Mouse (Mus musculus) spleen, adult 2 months (tissue): ENCODE data around the gene Gna12. TPM values are rescaled to one million over a fixed set of nuclear protein-coding genes. Genes with fewer than 3 reads are reported as not detected.

ENCODE experiments used
- DNase-seq, 2 experiments: peaks; one replicate each; pipeline versions ENCODE4 v3.0.0 to v3.0.0-alpha.2; 2012 to 2021; ENCODE audit warnings: low spot score in 2 of 2, low read depth in 1 of 2
- H3K27ac ChIP-seq: fragments of 200-500 bp; 2 replicates; pipeline ENCODE4 v1.5.1; 2012; ENCODE audit warnings: low read length, inconsistent platforms; ENCODE audit not compliant: insufficient read depth
- H3K27me3 ChIP-seq: fragments of 200-500 bp; 2 replicates; pipeline ENCODE4 v1.6.1; 2012; ENCODE audit warnings: mild to moderate bottlenecking, moderate library complexity, low read length, inconsistent platforms; ENCODE audit not compliant: control insufficient read depth, insufficient read depth
- H3K36me3 ChIP-seq: fragments of 200-500 bp; 2 replicates; pipeline ENCODE4 v1.6.1; 2012; ENCODE audit warnings: mild to moderate bottlenecking, low read length, inconsistent platforms; ENCODE audit not compliant: control insufficient read depth, insufficient read depth
- H3K4me1 ChIP-seq: fragments of 200-500 bp; 2 replicates; pipeline ENCODE4 v1.6.1; 2011; ENCODE audit warnings: inconsistent platforms; ENCODE audit not compliant: control insufficient read depth, insufficient read depth, insufficient read length
- H3K4me3 ChIP-seq: fragments of 200-500 bp; 2 replicates; pipeline ENCODE4 v1.5.1; 2011; ENCODE audit warnings: mild to moderate bottlenecking, inconsistent platforms; ENCODE audit not compliant: insufficient read depth, insufficient read length; ENCODE audit errors: extremely low read depth
- CTCF ChIP-seq: fragments of 200-500 bp; IDR thresholded peaks from 2 replicates; pipeline ENCODE4 v1.5.1; 2011; ENCODE audit warnings: mild to moderate bottlenecking, inconsistent platforms; ENCODE audit not compliant: insufficient read depth, insufficient read length, insufficient replicate concordance; ENCODE audit errors: extremely low read depth
- POLR2A ChIP-seq: fragments of 200-500 bp; IDR thresholded peaks from 2 replicates; pipeline ENCODE4 v1.6.1; 2011; ENCODE audit warnings: low read depth, low read length, inconsistent platforms
- WGBS: fragments of 180-500 bp; shearing (Covaris S2); methylation state at CpG from one replicate; pipeline ENCODE4 v1.1.7; 2018; 5-methylcytosine and 5-hydroxymethylcytosine counted together
- polyA plus RNA-seq: library from polyadenylated mRNA; depleted of rRNA; stranded (reverse); fragments of >200 nt; gene quantifications from 2 replicates; pipeline ENCODE4 v1.2.3, GENCODE M21; 2012; rRNA removed

The Gna12 gene
- polyA plus RNA-seq, 1 experiment: 66.8 TPM

DNA sequence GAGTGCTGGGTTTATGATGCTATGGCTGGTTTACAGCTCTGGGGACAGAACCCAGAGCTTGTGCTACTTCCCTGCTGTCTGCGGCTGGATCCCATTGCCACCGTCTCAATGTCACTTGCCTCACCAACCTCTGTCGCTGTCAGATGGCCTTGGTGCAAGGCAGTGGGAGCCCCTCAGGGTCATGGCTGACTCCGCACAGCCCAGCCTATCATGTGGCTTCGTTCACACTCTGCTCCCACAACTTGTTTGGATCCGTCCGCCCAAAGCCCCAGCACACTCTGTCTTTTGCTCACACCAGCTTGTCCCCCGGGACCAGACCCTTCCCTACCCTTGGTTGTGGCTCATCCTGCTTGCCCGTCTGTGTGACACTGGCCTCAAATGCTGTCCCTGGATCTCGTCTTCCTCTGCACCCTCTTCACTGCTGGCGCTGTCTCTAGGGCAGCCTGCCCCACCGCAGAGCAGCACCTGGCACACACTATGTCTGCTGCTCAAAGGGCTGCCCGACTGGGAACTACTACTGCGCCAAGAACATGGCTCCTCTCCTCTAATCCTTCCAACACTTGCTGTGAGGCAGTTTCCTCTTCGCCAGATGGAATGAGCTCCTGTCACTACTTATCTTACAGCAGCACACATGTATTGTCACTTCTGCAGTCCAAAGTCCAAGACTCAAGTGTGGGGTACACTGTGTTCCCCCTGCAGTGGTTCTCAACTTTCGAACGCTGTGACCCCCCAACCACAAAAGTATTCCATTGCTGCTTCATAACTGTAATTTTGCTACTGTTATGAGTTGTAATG lies 103.1 kb downstream of the Gna12 start:
- H3K36me3 ChIP-seq: no peaks in the 10 kb centered on the region
- TF ChIP-seq CTCF: no peak
- no peak for TF ChIP-seq POLR2A
- DNase-seq: no peak
- WGBS: 85% methylated on average over 17 of the region's 17 CpGs
- no peak overlapping the region for H3K4me3 ChIP-seq
- no peak overlapping the region for H3K27ac ChIP-seq
- H3K27me3 ChIP-seq: no peaks in the 10 kb centered on the region
- H3K4me1 ChIP-seq: peaks cover 10% of the 10 kb centered on the region; the same call in 1 of the 2 replicates

DNA sequence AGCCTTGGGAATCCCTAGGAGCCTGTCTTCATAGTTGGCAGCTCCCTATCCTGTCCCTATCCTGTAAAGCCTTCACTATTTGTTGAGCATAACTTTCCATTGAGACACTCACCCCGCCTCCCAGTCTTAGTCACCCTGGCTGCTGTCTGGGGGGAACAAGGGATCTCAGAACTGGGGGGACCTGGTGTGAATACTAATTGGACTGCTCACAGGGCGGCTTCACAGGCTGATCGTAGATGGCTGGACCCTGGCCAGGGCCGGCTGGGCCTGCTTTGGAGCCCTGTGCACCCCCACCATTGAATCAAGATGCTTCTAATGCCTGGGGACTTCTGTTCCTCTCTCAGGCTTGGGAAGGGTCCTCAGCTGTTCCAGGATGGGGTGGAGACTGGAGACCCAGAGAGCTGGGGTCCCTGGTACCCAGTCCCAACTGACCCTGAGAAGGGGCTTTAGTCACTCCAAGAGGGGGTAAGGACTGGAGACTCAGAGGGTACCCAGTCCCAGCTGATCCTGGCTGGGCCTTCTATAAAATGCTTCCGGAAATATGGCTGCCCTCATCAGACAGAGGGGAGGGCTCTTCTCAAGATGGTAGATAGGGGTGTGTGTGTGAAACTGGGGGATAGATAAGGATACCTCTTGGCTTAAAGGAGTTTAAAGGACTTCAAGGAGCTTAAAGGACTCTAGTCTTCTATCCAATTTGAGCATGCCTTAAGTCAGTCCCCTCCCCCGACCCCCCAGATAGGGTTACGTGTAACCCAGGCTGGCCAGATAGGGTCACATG lies 104.0 kb downstream of the Gna12 start:
- WGBS: 90% methylated on average over 7 of the region's 7 CpGs

DNA sequence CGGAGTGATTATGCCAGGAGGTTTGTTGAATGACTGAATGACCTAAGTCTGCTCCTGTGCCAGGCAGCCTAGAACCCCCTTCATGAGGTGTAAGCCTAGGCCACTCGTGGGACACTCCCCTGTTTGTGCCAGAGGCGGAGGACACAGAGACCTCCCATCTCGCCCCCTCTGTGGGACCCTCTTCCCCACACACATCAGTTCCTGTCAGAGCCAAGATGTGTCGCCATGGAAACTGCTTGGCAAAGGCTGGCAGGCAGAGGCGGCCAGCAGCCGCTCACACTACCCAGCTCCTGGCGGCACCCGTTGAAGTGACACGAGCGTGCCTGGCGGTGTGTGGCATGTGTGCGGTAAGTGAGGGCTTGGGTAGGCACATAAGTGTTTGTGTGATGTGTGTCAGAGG lies 106.4 kb downstream of the Gna12 start, which contains the start of gene Amz1:
TSS of gene Amz1 (plus strand) at position 306 of the 400 bp plus-strand sequence.
- 76% methylated on average over 13 of the region's 13 CpGs for WGBS
- Histone ChIP-seq H3K27me3 (no peaks in the 10 kb centered on the region), H3K4me1 (no peaks in the 10 kb centered on the region), H3K27ac (no peak within 1 kb of the TSS), H3K4me3 (no peak within 1 kb of the TSS), H3K36me3 (peaks cover 5% of the 10 kb centered on the region)
- DNase-seq: no peak
- TF ChIP-seq POLR2A: no peak
- no peak for TF ChIP-seq CTCF

More for the DNA sequence above, 104.0 kb downstream of the Gna12 start:
- TF ChIP-seq POLR2A: no peak
- TF ChIP-seq CTCF: no peak
- H3K4me3 ChIP-seq: no peak overlapping the region
- no peak overlapping the region for H3K27ac ChIP-seq
- H3K36me3 ChIP-seq: no peaks in the 10 kb centered on the region
- no peak for DNase-seq
- H3K4me1 ChIP-seq: peaks cover 6% of the 10 kb centered on the region; the same call in 1 of the 2 replicates
- H3K27me3 ChIP-seq: no peaks in the 10 kb centered on the region

DNA sequence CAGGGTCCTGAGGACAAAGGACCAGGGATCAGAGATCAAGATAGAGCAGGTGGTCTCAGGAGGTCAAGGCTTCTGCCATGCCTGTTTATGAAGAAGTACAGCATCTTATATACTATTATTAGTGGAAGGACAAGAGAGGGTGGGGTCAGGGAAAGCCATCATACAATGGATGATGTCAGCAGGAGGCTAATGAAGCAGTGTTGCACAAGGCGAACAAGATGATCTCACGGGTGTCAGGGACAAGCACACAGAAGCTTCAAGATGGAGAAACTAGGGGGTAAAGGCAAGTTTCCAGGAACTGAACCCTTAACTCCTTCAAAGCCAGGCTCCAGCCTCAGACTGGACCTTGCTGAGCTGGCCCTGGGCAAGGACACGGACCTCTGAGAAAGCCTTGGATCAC lies 108.1 kb downstream of the Gna12 start:
- H3K4me1 ChIP-seq: no peaks in the 10 kb centered on the region

DNA sequence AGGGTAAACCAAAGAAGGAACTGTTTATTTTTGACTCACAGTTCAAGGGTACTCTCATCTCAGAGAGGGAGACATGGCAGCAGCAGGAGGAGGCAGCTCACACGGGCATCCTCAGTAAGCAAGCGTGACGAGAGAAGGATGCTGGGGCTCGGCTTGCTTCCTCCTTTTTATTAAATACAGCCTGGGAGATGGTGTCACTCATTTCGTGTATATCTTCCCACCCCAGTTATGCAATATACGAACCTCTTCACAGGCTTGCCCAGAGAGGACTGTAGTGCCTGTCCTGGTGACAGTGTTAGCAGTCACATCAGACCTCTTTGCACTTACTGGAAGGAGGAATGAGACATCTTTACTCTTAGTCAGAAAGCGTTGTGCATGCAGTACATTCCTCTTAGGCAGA lies 109.5 kb downstream of the Gna12 start:
- no peak for DNase-seq
- 59% methylated on average over 7 of the region's 7 CpGs for WGBS
- Histone ChIP-seq H3K4me3 (no peak overlapping the region), H3K27me3 (no peaks in the 10 kb centered on the region), H3K27ac (no peak overlapping the region), H3K36me3 (peaks cover 31% of the 10 kb centered on the region), H3K4me1 (no peaks in the 10 kb centered on the region)
- TF ChIP-seq POLR2A: no peak
- no peak for TF ChIP-seq CTCF

More for the DNA sequence above, 108.1 kb downstream of the Gna12 start:
- no peaks in the 10 kb centered on the region for H3K27me3 ChIP-seq
- WGBS: 84% methylated on average over 3 of the region's 3 CpGs
- no peak for DNase-seq
- H3K27ac ChIP-seq: no peak overlapping the region
- no peak for TF ChIP-seq CTCF
- no peak for TF ChIP-seq POLR2A
- H3K36me3 ChIP-seq: peaks cover 21% of the 10 kb centered on the region
- H3K4me3 ChIP-seq: no peak overlapping the region

DNA sequence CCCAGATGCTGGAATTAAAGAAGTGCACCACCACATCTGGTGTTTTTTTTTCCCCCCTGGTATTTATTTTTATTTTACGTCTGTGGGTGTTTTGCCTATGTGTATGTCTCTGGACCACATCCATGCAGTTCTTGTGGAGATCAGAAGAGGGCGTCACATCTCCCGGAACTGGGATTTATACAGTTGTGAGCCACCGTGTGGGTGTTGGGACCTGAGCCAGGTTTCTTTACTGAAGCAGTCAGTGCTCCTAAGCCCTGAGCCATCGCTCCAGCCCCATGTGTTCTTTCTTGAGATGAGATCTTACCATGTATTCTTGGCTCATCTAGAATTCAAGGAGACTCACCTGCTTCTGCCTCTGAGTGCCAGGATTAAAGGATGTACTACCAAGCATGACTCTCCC lies 119.2 kb downstream of the Gna12 start:
- Histone ChIP-seq H3K27ac (no peak overlapping the region), H3K27me3 (no peaks in the 10 kb centered on the region), H3K4me3 (no peak overlapping the region), H3K36me3 (peaks cover 50% of the 10 kb centered on the region), H3K4me1 (no peaks in the 10 kb centered on the region)
- WGBS: 92% methylated on average over 5 of the region's 5 CpGs
- no peak for DNase-seq
- TF ChIP-seq CTCF: no peak

DNA sequence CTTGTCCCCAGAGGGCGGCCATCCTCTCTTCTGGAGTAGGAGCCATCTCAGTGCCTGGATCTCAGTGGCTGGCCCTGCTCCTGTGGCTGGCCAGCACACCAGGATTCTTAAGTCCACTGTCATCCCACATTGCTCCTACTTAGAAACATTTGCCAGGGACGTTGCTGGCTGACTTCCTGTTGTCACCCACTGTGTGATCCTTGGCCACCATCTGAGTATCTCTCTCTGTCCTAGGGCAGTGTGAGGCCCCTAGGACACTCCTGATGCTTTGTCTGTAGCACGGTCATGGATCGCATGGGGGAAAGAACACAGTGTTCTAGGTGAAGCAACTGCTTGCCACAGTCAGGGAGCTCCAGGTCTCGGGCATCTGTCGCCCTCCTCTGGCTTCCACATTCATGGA lies 119.9 kb downstream of the Gna12 start:
- no peak for DNase-seq
- Histone ChIP-seq H3K4me3 (no peak overlapping the region), H3K27ac (no peak overlapping the region), H3K27me3 (no peaks in the 10 kb centered on the region), H3K36me3 (peaks cover 45% of the 10 kb centered on the region), H3K4me1 (peaks cover 3% of the 10 kb centered on the region; the same call in 1 of the 2 replicates)
- 87% methylated on average over 6 of the region's 6 CpGs for WGBS
- TF ChIP-seq CTCF (no peak), POLR2A (no peak)

Other genes starting within 250 kb of the Gna12 start
- gene Lfng, start 223.1 kb downstream of the Gna12 start, polyA plus RNA-seq: 165 and 240 TPM in 2 replicates
- 95.1 and 118 TPM in 2 replicates for gene Ttyh3, start 181.4 kb downstream of the Gna12 start, polyA plus RNA-seq
- 12.2 and 12.5 TPM in 2 replicates for gene Iqce, start 128.1 kb downstream of the Gna12 start, polyA plus RNA-seq
- 28.3 and 40.5 TPM in 2 replicates for gene Brat1, start 125.4 kb downstream of the Gna12 start, polyA plus RNA-seq
- 17.6 and 19.1 TPM in 2 replicates for gene Amz1, start 106.3 kb downstream of the Gna12 start, polyA plus RNA-seq
- gene Card11, start 170.2 kb upstream of the Gna12 start, polyA plus RNA-seq: 63.7 and 80.7 TPM in 2 replicates